Mouse (Mus musculus): ENCODE measurements at regions not wholly inside any gene's neighbourhood (a gene's known extent, or its start where the extent isn't known, plus 50 kb on each side); places are given as distances from the start of the nearest gene placed in this dataset.
"Not testable (repeated sequence)": the region's sequence is repeated elsewhere in the genome, so short reads cannot be mapped to it uniquely, and the experiment has no call there.

DNA sequence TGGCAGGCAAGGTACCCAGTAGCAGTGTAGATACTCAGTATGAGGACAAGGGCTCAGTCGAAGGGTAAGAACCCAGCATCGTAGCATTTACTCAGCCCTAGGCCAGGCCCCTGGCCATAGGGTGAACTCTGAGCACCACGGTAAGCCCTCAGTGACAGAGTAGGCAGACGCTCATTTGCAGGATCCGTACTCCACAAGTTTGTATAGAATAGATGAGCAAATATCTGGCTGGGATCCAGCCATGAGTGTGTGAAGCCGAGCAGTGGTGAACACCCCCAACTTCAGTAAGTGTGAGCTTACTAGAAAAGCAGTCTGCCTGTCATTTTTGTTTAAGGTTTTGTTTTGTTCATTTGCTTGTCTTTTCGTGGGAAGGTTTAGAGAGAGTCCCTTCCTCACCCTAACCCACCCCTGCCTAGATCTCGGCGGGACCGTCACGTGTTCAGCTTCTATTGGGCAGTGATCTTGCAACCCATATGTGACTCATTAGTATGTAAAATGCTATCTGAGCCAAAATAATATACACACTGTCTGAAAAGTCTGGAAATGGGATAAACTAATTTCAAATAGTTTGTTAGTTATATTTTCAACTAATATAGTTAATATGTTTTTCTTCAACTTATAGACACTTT, 76.3 kb downstream of the Gm5447 start:
- no peak overlapping the region for H3K4me2 ChIP-seq (ENCODE audit: low read length)
- H3K27me3 ChIP-seq (ENCODE audit: control insufficient read depth, insufficient read depth, low read length): no peaks in the 10 kb centered on the region
- no peak overlapping the region for H3K27ac ChIP-seq (replicated peaks; ENCODE audit: low read depth, low read length)
- ATAC-seq (ENCODE audit: low FRiP score, low TSS enrichment) (no peak), DNase-seq (no peak)
- no peaks in the 10 kb centered on the region for H3K4me1 ChIP-seq (ENCODE audit: control insufficient read depth, insufficient read depth, low read length)
- WGBS: 78% methylated on average over 11 of the region's 11 CpGs
- no peaks in the 10 kb centered on the region for H3K36me3 ChIP-seq (ENCODE audit: control insufficient read depth, insufficient read depth, low read length)
- no peak overlapping the region for H3K9ac ChIP-seq (replicated peaks; ENCODE audit: low read length)
- H3K4me3 ChIP-seq (replicated peaks; ENCODE audit: low read depth, low read length): no peak overlapping the region
- H3K9me3 ChIP-seq (ENCODE audit: control insufficient read depth, low read length): no peaks in the 10 kb centered on the region

DNA sequence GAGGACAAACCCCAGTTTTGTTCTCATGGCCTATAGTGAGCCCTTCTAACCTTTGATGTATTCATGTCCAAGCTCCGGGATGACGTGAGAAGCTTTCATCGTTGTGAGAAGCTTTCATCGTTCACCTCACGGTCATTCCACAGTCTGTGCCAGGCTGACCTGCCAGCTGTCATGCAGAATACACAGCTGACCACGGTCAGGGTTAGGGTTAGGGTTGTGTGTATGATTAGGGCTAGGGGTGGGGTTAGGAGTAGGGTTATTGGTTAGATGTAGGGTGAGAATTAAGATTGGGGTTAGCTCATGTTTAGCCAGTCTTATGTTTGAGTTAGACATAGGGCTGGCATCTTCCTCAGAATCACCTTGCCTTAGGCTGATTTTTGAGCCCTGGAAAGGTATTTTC, 77.6 kb downstream of the Gm5447 start:
- H3K4me2 ChIP-seq (ENCODE audit: low read length); H3K36me3 ChIP-seq (ENCODE audit: control insufficient read depth, insufficient read depth, low read length); H3K9ac ChIP-seq (replicated peaks; ENCODE audit: low read length); H3K4me1 ChIP-seq (ENCODE audit: control insufficient read depth, insufficient read depth, low read length); H3K9me3 ChIP-seq (ENCODE audit: control insufficient read depth, low read length); H3K4me3 ChIP-seq (replicated peaks; ENCODE audit: low read depth, low read length); H3K27me3 ChIP-seq (ENCODE audit: control insufficient read depth, insufficient read depth, low read length); H3K27ac ChIP-seq (replicated peaks; ENCODE audit: low read depth, low read length); DNase-seq: not testable (repeated sequence)
- WGBS: no CpG with 5 or more reads among the region's 6 CpGs
- ATAC-seq (ENCODE audit: low FRiP score, low TSS enrichment): peak; percentile 57; the same call in 1 of the 2 replicates

DNA sequence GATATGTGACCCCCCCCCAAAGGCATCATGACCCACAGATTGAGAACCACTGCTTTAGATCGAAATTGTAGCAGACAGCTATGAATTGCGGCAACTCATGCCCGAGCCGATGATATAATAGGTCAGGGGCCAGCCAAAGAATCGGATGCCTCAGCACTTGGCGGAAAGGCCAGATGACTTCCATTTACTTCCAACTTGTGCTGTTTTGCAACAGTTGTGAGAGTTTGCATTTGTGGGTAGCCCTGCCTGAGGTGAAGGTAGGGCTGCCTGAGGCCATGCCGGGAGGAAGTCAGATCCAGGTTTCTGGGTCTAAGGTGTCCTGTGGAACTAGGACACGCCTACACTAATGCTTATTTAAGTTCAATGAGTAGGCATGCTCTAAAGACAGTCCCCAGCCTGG, 80.4 kb downstream of the Gm5447 start:
- H3K9ac ChIP-seq (replicated peaks; ENCODE audit: low read length): no peak overlapping the region
- 97% methylated on average over 8 of the region's 8 CpGs for WGBS
- H3K27ac ChIP-seq (replicated peaks; ENCODE audit: low read depth, low read length): no peak overlapping the region
- H3K36me3 ChIP-seq (ENCODE audit: control insufficient read depth, insufficient read depth, low read length): no peaks in the 10 kb centered on the region
- ATAC-seq (ENCODE audit: low FRiP score, low TSS enrichment) (no peak), DNase-seq (no peak)
- H3K4me2 ChIP-seq (ENCODE audit: low read length): no peak overlapping the region
- no peaks in the 10 kb centered on the region for H3K9me3 ChIP-seq (ENCODE audit: control insufficient read depth, low read length)
- no peak overlapping the region for H3K4me3 ChIP-seq (replicated peaks; ENCODE audit: low read depth, low read length)
- H3K4me1 ChIP-seq (ENCODE audit: control insufficient read depth, insufficient read depth, low read length): no peaks in the 10 kb centered on the region
- no peaks in the 10 kb centered on the region for H3K27me3 ChIP-seq (ENCODE audit: control insufficient read depth, insufficient read depth, low read length)

DNA sequence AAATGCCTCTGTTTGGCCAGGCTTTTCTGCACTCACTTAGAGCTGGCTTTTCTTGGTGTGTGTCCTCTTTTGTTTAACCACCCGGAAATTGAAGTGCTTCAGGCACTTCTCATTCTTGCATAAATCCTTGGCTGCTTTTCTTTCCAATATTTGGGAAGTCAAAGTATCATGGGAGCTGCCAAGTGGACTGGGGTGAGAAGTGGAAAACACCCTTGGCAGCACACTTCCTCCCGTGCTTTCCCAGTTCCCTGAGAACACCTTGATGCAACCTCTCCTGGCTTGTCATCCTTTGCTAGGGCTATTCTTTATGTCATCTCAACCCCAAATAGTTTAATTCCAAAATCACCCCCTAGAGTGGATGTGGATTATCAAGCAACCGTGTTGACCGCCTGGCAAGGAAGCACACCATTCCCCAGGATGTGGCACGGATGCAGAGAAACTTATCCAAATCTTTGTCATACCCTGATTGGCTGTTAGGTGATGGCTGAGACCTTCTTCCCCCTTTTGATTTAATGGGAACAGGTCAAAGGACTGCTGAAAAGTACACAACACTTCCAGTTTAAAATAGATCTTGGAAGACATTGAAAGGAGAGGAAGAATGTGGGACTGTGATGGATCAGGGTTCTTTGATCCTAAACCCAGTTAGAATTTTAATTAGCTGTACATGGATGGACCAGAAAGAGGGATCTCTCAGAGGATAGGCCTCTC, 81.5 kb downstream of the Gm5447 start:
- Histone ChIP-seq H3K4me1 (ENCODE audit: control insufficient read depth, insufficient read depth, low read length) (no peaks in the 10 kb centered on the region), H3K36me3 (ENCODE audit: control insufficient read depth, insufficient read depth, low read length) (no peaks in the 10 kb centered on the region), H3K27ac (replicated peaks; ENCODE audit: low read depth, low read length) (no peak overlapping the region), H3K4me3 (replicated peaks; ENCODE audit: low read depth, low read length) (no peak overlapping the region), H3K9ac (replicated peaks; ENCODE audit: low read length) (no peak overlapping the region), H3K4me2 (ENCODE audit: low read length) (no peak overlapping the region), H3K9me3 (ENCODE audit: control insufficient read depth, low read length) (no peaks in the 10 kb centered on the region), H3K27me3 (ENCODE audit: control insufficient read depth, insufficient read depth, low read length) (no peaks in the 10 kb centered on the region)
- DNase-seq: no peak
- 81% methylated on average over 5 of the region's 5 CpGs for WGBS
- ATAC-seq (ENCODE audit: low FRiP score, low TSS enrichment): no peak

DNA sequence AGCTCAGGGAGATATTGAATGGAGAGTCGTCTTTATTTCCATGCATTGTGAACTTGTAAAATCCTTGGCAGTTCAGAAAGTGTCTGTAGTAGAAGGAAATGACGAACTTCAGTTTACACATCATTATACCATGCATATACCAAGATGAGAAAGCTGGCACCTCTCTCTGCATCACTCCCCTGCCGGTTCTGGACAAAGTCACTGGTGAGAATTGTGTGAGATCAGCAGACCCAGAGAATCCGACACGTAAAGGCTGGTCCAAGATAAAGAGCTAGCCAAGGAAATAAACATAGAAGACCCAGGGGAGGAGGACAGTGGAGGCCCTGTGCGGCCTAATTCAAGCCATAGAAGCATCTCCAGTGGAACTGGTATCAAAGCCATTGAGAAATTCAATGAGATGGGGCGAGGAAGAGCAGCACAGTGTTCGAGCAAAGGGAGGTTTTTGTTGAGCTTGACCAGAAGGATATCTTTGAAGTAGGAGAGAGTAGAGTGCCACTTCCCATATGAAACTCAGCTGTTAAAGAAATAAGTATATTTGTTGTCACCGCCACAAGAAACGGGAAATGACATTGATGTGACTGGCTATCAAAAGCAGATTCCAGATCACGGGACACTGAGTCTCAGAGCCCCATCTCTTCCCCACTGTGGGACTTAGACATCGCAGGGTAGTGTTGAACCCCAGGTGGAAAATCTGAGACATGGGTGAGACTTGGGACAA, 82.3 kb downstream of the Gm5447 start:
- H3K9ac ChIP-seq (replicated peaks; ENCODE audit: low read length): no peak overlapping the region
- no peak for ATAC-seq (ENCODE audit: low FRiP score, low TSS enrichment)
- no peak overlapping the region for H3K4me2 ChIP-seq (ENCODE audit: low read length)
- H3K27ac ChIP-seq (replicated peaks; ENCODE audit: low read depth, low read length): no peak overlapping the region
- DNase-seq: no peak
- 91% methylated on average over 12 of the region's 12 CpGs for WGBS
- no peaks in the 10 kb centered on the region for H3K27me3 ChIP-seq (ENCODE audit: control insufficient read depth, insufficient read depth, low read length)
- no peaks in the 10 kb centered on the region for H3K36me3 ChIP-seq (ENCODE audit: control insufficient read depth, insufficient read depth, low read length)
- H3K4me1 ChIP-seq (ENCODE audit: control insufficient read depth, insufficient read depth, low read length): no peaks in the 10 kb centered on the region
- no peaks in the 10 kb centered on the region for H3K9me3 ChIP-seq (ENCODE audit: control insufficient read depth, low read length)
- H3K4me3 ChIP-seq (replicated peaks; ENCODE audit: low read depth, low read length): no peak overlapping the region

DNA sequence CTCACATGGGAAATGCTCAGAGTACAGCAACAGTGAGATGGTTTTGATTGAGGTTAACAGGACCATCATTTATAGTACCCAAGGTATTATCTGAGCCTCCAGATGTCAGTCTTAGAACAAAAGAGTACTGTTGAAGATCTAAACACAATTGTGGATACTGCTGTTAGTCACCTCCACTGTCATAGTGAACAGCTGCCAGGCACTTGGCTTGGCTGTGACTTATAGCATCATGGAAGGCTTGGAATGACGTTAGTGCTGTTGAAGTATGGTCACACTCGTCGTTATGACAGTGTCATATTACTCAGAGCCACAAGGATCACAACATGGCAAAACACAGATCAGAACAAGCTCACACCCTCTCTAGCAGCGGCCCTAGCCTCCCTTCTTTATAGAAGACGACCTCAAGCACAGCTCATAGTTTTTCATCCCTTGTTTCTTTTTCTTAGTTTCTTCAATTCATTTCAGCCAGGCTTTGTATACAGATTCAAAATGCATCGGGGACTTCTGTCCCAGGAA, 87.0 kb downstream of the Gm5447 start:
- no peaks in the 10 kb centered on the region for H3K9me3 ChIP-seq (ENCODE audit: control insufficient read depth, low read length)
- 84% methylated on average over 6 of the region's 6 CpGs for WGBS
- H3K4me2 ChIP-seq (ENCODE audit: low read length): no peak overlapping the region

DNA sequence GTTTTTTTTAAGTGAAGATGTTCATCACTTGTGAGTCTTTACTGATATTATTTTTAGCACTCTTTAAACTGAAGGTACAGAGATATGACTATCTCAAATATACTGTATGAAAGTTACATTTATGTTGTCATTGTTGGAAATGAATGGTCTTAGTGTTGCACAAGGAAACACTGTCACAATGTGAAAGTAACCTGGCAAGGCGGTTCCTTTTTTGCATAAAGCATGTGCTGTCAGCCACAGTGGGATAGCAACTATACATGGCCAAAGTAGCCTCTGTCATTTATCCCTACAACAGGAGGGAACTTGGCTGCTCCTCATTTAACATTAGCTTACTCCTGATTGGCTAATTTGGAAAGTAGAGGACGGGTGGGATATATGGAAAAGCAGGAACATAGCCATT, 94.3 kb downstream of the Gm5447 start:
- Histone ChIP-seq H3K27me3 (ENCODE audit: control insufficient read depth, insufficient read depth, low read length) (no peaks in the 10 kb centered on the region), H3K4me3 (replicated peaks; ENCODE audit: low read depth, low read length) (no peak overlapping the region), H3K4me1 (ENCODE audit: control insufficient read depth, insufficient read depth, low read length) (no peaks in the 10 kb centered on the region), H3K27ac (replicated peaks; ENCODE audit: low read depth, low read length) (no peak overlapping the region), H3K9ac (replicated peaks; ENCODE audit: low read length) (no peak overlapping the region), H3K9me3 (ENCODE audit: control insufficient read depth, low read length) (no peaks in the 10 kb centered on the region), H3K4me2 (ENCODE audit: low read length) (no peak overlapping the region), H3K36me3 (ENCODE audit: control insufficient read depth, insufficient read depth, low read length) (no peaks in the 10 kb centered on the region)
- DNase-seq (no peak), ATAC-seq (ENCODE audit: low FRiP score, low TSS enrichment) (no peak)
- WGBS: 68% methylated on average over 2 of the region's 2 CpGs

More for the DNA sequence above, 87.0 kb downstream of the Gm5447 start:
- no peak overlapping the region for H3K9ac ChIP-seq (replicated peaks; ENCODE audit: low read length)
- H3K27ac ChIP-seq (replicated peaks; ENCODE audit: low read depth, low read length): no peak overlapping the region
- H3K36me3 ChIP-seq (ENCODE audit: control insufficient read depth, insufficient read depth, low read length): no peaks in the 10 kb centered on the region
- no peaks in the 10 kb centered on the region for H3K4me1 ChIP-seq (ENCODE audit: control insufficient read depth, insufficient read depth, low read length)
- ATAC-seq (ENCODE audit: low FRiP score, low TSS enrichment): no peak
- no peak overlapping the region for H3K4me3 ChIP-seq (replicated peaks; ENCODE audit: low read depth, low read length)
- H3K27me3 ChIP-seq (ENCODE audit: control insufficient read depth, insufficient read depth, low read length): no peaks in the 10 kb centered on the region
- no peak for DNase-seq

DNA sequence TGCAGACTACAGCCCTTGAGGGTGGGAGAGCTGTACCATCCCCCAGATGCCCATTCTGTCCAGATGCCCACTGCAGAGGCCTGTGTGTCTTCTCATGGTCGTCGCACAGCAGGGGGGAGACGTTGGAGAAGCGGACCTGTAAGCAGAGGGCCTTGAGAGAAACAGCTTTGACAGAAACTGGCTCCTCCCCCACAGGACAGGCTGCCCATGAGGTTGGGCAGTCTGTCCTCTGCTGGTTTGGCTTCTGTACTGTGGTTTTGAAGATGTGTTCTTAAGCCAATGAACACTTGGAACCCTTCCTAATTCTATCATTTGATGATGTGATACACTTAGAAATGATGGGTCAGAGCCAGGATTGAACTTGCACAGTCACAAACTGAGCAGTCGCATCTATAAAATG, 102.5 kb downstream of the Gm5447 start:
- DNase-seq (no peak), ATAC-seq (ENCODE audit: low FRiP score, low TSS enrichment) (no peak)
- H3K4me3 ChIP-seq (replicated peaks; ENCODE audit: low read depth, low read length): no peak overlapping the region
- H3K27me3 ChIP-seq (ENCODE audit: control insufficient read depth, insufficient read depth, low read length): 0 out of 2 replicates have a peak, but pooled peaks cover 5% of the 10 kb centered on the region
- H3K36me3 ChIP-seq (ENCODE audit: control insufficient read depth, insufficient read depth, low read length): no peaks in the 10 kb centered on the region
- WGBS: 58% methylated on average over 5 of the region's 5 CpGs
- no peaks in the 10 kb centered on the region for H3K9me3 ChIP-seq (ENCODE audit: control insufficient read depth, low read length)
- H3K9ac ChIP-seq (replicated peaks; ENCODE audit: low read length): no peak overlapping the region
- no peaks in the 10 kb centered on the region for H3K4me1 ChIP-seq (ENCODE audit: control insufficient read depth, insufficient read depth, low read length)
- H3K27ac ChIP-seq (replicated peaks; ENCODE audit: low read depth, low read length): no peak overlapping the region
- no peak overlapping the region for H3K4me2 ChIP-seq (ENCODE audit: low read length)

Measured in midbrain, embryonic 14.5 days (tissue).